Mouse (Mus musculus) MEL (cell line): Measurements from ENCODE around the gene Cobl. TPM values are rescaled to one million over a fixed set of nuclear protein-coding genes. Genes with fewer than 3 reads are reported as not detected.

ENCODE experiments used
- DNase-seq: peaks from one replicate; pipeline ENCODE4 v3.0.0; 2011; ENCODE audit warnings: low read depth, low spot score
- H3K27ac ChIP-seq: 2 replicates; pipeline ENCODE4 v1.5.1; 2012; ENCODE audit warnings: low read depth, mild to moderate bottlenecking, control low read depth, low read length, moderate library complexity; ENCODE audit not compliant: control insufficient read depth
- H3K27me3 ChIP-seq, 2 experiments: fragments of 150-350 bp in 1 of 2; sonication (generic) in 1 of 2; 2 replicates each; pipeline ENCODE4 v1.6.1; 2012; ENCODE audit warnings: low read length in 2 of 2, mild to moderate bottlenecking in 2 of 2, improper control_type of control experiment in 1 of 2, moderate library complexity in 1 of 2; ENCODE audit not compliant: insufficient read depth in 2 of 2, control insufficient read depth in 1 of 2
- H3K36me3 ChIP-seq, 2 experiments: 2 replicates each; pipeline ENCODE4 v1.6.1; 2012 to 2014; ENCODE audit warnings: low read length in 2 of 2, improper control_type of control experiment in 1 of 2, inconsistent platforms in 1 of 2, mild to moderate bottlenecking in 1 of 2; ENCODE audit not compliant: insufficient read depth in 2 of 2, control insufficient read depth in 1 of 2
- H3K4me1 ChIP-seq, 2 experiments: fragments of 150-350 bp in 1 of 2; sonication (generic) in 1 of 2; 2 replicates each; pipeline ENCODE4 v1.6.1; 2012; ENCODE audit warnings: low read length in 2 of 2, improper control_type of control experiment in 1 of 2, mild to moderate bottlenecking in 1 of 2; ENCODE audit not compliant: insufficient read depth in 2 of 2, control insufficient read depth in 1 of 2
- H3K4me3 ChIP-seq, 2 experiments: fragments of 150-350 bp in 1 of 2; sonication (generic) in 1 of 2; 2 replicates each; pipeline ENCODE4 v1.5.1; 2012; ENCODE audit warnings: low read depth in 2 of 2, low read length in 2 of 2, mild to moderate bottlenecking in 2 of 2, moderate library complexity in 2 of 2, control low read depth in 1 of 2, improper control_type of control experiment in 1 of 2; ENCODE audit not compliant: control insufficient read depth in 1 of 2, insufficient read depth in 1 of 2
- H3K79me2 ChIP-seq: 2 replicates; pipeline ENCODE4 v1.6.1; 2012; ENCODE audit warnings: mild to moderate bottlenecking, low read length, moderate library complexity; ENCODE audit not compliant: control insufficient read depth, poor library complexity, insufficient read depth
- H3K9ac ChIP-seq: 2 replicates; pipeline ENCODE4 v1.6.1; 2012; ENCODE audit warnings: low read depth, mild to moderate bottlenecking, control low read depth, low read length, moderate library complexity; ENCODE audit not compliant: control insufficient read depth, poor library complexity, severe bottlenecking
- H3K9me3 ChIP-seq: fragments of 150-350 bp; sonication (generic); replicated peaks from 2 replicates; pipeline ENCODE4 v1.6.1; 2012; ENCODE audit warnings: mild to moderate bottlenecking, low read length, improper control_type of control experiment, moderate library complexity; ENCODE audit not compliant: insufficient read depth
- CHD1 ChIP-seq: IDR thresholded peaks from 2 replicates; pipeline ENCODE4 v1.6.1; 2012; ENCODE audit warnings: low read depth, mild to moderate bottlenecking, inconsistent platforms, low read length, improper control_type of control experiment
- ELF1 ChIP-seq: IDR thresholded peaks from 2 replicates; pipeline ENCODE4 v1.6.1; 2014; ENCODE audit warnings: low read depth, mild to moderate bottlenecking, inconsistent platforms, low read length, improper control_type of control experiment, moderate library complexity
- EP300 ChIP-seq, 2 experiments: IDR thresholded peaks; 2 replicates each; pipeline ENCODE4 v1.6.1; 2011; ENCODE audit warnings: improper control_type of control experiment in 2 of 2, low read length in 2 of 2, low read depth in 1 of 2, mild to moderate bottlenecking in 1 of 2
- GABPA ChIP-seq: IDR thresholded peaks from 2 replicates; pipeline ENCODE4 v1.6.1; 2012; ENCODE audit warnings: low read depth, mild to moderate bottlenecking, inconsistent platforms, low read length, improper control_type of control experiment, moderate library complexity
- GATA1 ChIP-seq: IDR thresholded peaks from 2 replicates; pipeline ENCODE4 v1.6.1; 2011; ENCODE audit warnings: low read depth, low read length, improper control_type of control experiment
- HCFC1 ChIP-seq: IDR thresholded peaks from 2 replicates; pipeline ENCODE4 v1.6.1; 2012; ENCODE audit warnings: low read depth, mild to moderate bottlenecking, inconsistent platforms, low read length, improper control_type of control experiment, moderate library complexity
- JUND ChIP-seq: IDR thresholded peaks from 2 replicates; pipeline ENCODE4 v1.6.1; 2011; ENCODE audit warnings: low read depth, mild to moderate bottlenecking, improper control_type of control experiment, low read length
- KAT2A ChIP-seq: conservative IDR thresholded peaks from 2 replicates; pipeline ENCODE4 v1.6.1; 2012; ENCODE audit warnings: low read depth, low read length, improper control_type of control experiment, inconsistent platforms
- MEF2A ChIP-seq: IDR thresholded peaks from 2 replicates; pipeline ENCODE4 v1.6.1; 2014; ENCODE audit warnings: low read depth, mild to moderate bottlenecking, inconsistent platforms, low read length, improper control_type of control experiment; ENCODE audit not compliant: poor library complexity, insufficient replicate concordance, severe bottlenecking; ENCODE audit errors: extremely low read depth
- NELFE ChIP-seq: IDR thresholded peaks from 2 replicates; pipeline ENCODE4 v1.6.1; 2011; ENCODE audit warnings: low read depth, low read length, improper control_type of control experiment
- POLR2A ChIP-seq, 2 experiments: IDR thresholded peaks; 2 replicates each; pipeline ENCODE4 v1.6.1; 2011 to 2012; ENCODE audit warnings: low read length in 2 of 2, mild to moderate bottlenecking in 2 of 2, control low read depth in 1 of 2, improper control_type of control experiment in 1 of 2, low read depth in 1 of 2, moderate library complexity in 1 of 2; ENCODE audit not compliant: control insufficient read depth in 1 of 2, insufficient read depth in 1 of 2, poor library complexity in 1 of 2
- POLR2AphosphoS5 ChIP-seq: IDR thresholded peaks from 2 replicates; pipeline ENCODE4 v1.6.1; 2012; ENCODE audit warnings: low read depth, borderline replicate concordance, mild to moderate bottlenecking, inconsistent platforms, low read length, moderate library complexity, mixed read lengths
- RAD21 ChIP-seq: IDR thresholded peaks from 2 replicates; pipeline ENCODE4 v1.6.1; 2011; ENCODE audit warnings: mild to moderate bottlenecking, low read depth, low read length, improper control_type of control experiment
- RCOR1 ChIP-seq: IDR thresholded peaks from 2 replicates; pipeline ENCODE4 v1.6.1; 2012; ENCODE audit warnings: low read depth, mild to moderate bottlenecking, inconsistent platforms, low read length, improper control_type of control experiment
- SMC3 ChIP-seq: IDR thresholded peaks from 2 replicates; pipeline ENCODE4 v1.6.1; 2011; ENCODE audit warnings: low read depth, low read length, improper control_type of control experiment
- TBP ChIP-seq: IDR thresholded peaks from 2 replicates; pipeline ENCODE4 v1.8.0; 2011; ENCODE audit warnings: low read depth, low read length, improper control_type of control experiment
- UBTF ChIP-seq: IDR thresholded peaks from 2 replicates; pipeline ENCODE4 v1.6.1; 2012; ENCODE audit warnings: low read depth, mild to moderate bottlenecking, inconsistent platforms, low read length, improper control_type of control experiment, moderate library complexity, borderline replicate concordance; ENCODE audit not compliant: insufficient read depth
- USF1 ChIP-seq: IDR thresholded peaks from 2 replicates; pipeline ENCODE4 v1.6.1; 2014; ENCODE audit warnings: low read depth, mild to moderate bottlenecking, inconsistent platforms, low read length, improper control_type of control experiment, moderate library complexity
- USF2 ChIP-seq, 2 experiments: IDR thresholded peaks; 2 replicates each; pipeline ENCODE4 v1.6.1; 2011 to 2012; ENCODE audit warnings: improper control_type of control experiment in 2 of 2, low read length in 2 of 2, borderline replicate concordance in 1 of 2, inconsistent platforms in 1 of 2, low read depth in 1 of 2, mild to moderate bottlenecking in 1 of 2; ENCODE audit not compliant: insufficient read depth in 1 of 2
- ZC3H11A ChIP-seq: IDR thresholded peaks from 2 replicates; pipeline ENCODE4 v1.6.1; 2012; ENCODE audit warnings: low read depth, mild to moderate bottlenecking, inconsistent platforms, low read length, improper control_type of control experiment
- ZKSCAN1 ChIP-seq: IDR thresholded peaks from 2 replicates; pipeline ENCODE4 v1.6.1; 2012; ENCODE audit warnings: low read depth, mild to moderate bottlenecking, inconsistent platforms, low read length, improper control_type of control experiment, moderate library complexity
- ZMIZ1 ChIP-seq: IDR thresholded peaks from 2 replicates; pipeline ENCODE4 v1.6.1; 2012; ENCODE audit warnings: low read depth, mild to moderate bottlenecking, inconsistent platforms, low read length, improper control_type of control experiment, moderate library complexity
- polyA plus RNA-seq, 2 experiments: library from polyadenylated mRNA; stranded (reverse) in 1 of 2; unstranded in 1 of 2; fragments of >175 nt in 1 of 2; fragments of >200 nt in 1 of 2; gene quantifications; 2 replicates each; pipeline versions ENCODE4 v1.2.1 to v1.2.4; 2012; ENCODE audit warnings: low replicate concordance in 2 of 2, low read depth in 1 of 2; ENCODE audit not compliant: insufficient read length in 2 of 2, insufficient read depth in 1 of 2, missing spikeins in 1 of 2
- total RNA-seq: library from RNA; depleted of rRNA; stranded (reverse); fragments of 300-350 nt; gene quantifications from 2 replicates; pipeline ENCODE4 v1.2.3, GENCODE M21; 2012

Gene Cobl
- total and polyA plus RNA-seq, 3 experiments: not detected

GRCm38 (mm10) chr11:12215582-12215981 lies 249.2 kb downstream of the Cobl start:
- Histone ChIP-seq H3K79me2 (no peaks in the 10 kb centered on the region), H3K9me3 (no peaks in the 10 kb centered on the region), H3K9ac (no peak overlapping the region), H3K27me3 (no peaks in the 10 kb centered on the region), H3K4me1 (no peaks in the 10 kb centered on the region), H3K27ac (no peak overlapping the region), H3K4me3 (no peak overlapping the region), H3K36me3 (no peaks in the 10 kb centered on the region)
- TF ChIP-seq ZMIZ1 (no peak), USF2 (IDR thresholded peaks at IDR 0.05; ENCODE audit: borderline replicate concordance in 1 of 2, insufficient read depth in 1 of 2, low read depth in 1 of 2, low read length in 2 of 2) (no peak), USF1 (no peak), POLR2AphosphoS5 (no peak), HCFC1 (no peak), RAD21 (no peak), NELFE (no peak), KAT2A (no peak), CHD1 (no peak), ELF1 (no peak), GATA1 (no peak), EP300 (IDR thresholded peaks at IDR 0.05; ENCODE audit: low read depth in 1 of 2, low read length in 2 of 2) (no peak), GABPA (no peak), ZC3H11A (no peak), RCOR1 (no peak), SMC3 (no peak), JUND (no peak), MEF2A (no peak)
- no peak for DNase-seq

- H3K27ac ChIP-seq: no peak overlapping the region
- no peak overlapping the region for H3K9ac ChIP-seq
- DNase-seq: no peak
- H3K36me3 ChIP-seq: peaks cover 0 to 7% of the 10 kb centered on the region in 2 experiments; a peak in 2 of 4 replicates
- no peak overlapping the region for H3K4me3 ChIP-seq
- no peaks in the 10 kb centered on the region for H3K27me3 ChIP-seq
- no peaks in the 10 kb centered on the region for H3K79me2 ChIP-seq
- H3K4me1 ChIP-seq: peaks cover 5 to 7% of the 10 kb centered on the region in 2 experiments; a peak in 3 of 4 replicates
- no peaks in the 10 kb centered on the region for H3K9me3 ChIP-seq
- TF ChIP-seq HCFC1: no peak
- TF ChIP-seq CHD1: no peak
- TF ChIP-seq ZKSCAN1: no peak
- TF ChIP-seq EP300 (IDR thresholded peaks at IDR 0.05; ENCODE audit: low read depth in 1 of 2, low read length in 2 of 2): no peak
- no peak for TF ChIP-seq KAT2A
- TF ChIP-seq GABPA: no peak
- TF ChIP-seq POLR2AphosphoS5: no peak
- TF ChIP-seq POLR2A (IDR thresholded peaks at IDR 0.05; ENCODE audit: control insufficient read depth in 1 of 2, insufficient read depth in 1 of 2, low read depth in 1 of 2, low read length in 2 of 2, poor library complexity in 1 of 2): no peak
- TF ChIP-seq TBP: no peak
- no peak for TF ChIP-seq RCOR1
- no peak for TF ChIP-seq JUND
- TF ChIP-seq SMC3: no peak
- TF ChIP-seq MEF2A: no peak
- no peak for TF ChIP-seq USF2 (IDR thresholded peaks at IDR 0.05; ENCODE audit: borderline replicate concordance in 1 of 2, insufficient read depth in 1 of 2, low read depth in 1 of 2, low read length in 2 of 2)
- TF ChIP-seq UBTF: no peak
- TF ChIP-seq, all 39 proteins: peak for 0
Observed at GRCm38 (mm10) chr11:12208574-12208973, 256.2 kb downstream of the Cobl start.
